Mouse (Mus musculus) hindbrain, embryonic 10.5 days (tissue): Measurements from ENCODE around the gene Nupl2. TPM values are rescaled to one million over a fixed set of nuclear protein-coding genes. Genes with fewer than 3 reads are reported as not detected.

ENCODE experiments used
- DNase-seq: peaks from one replicate; pipeline ENCODE4 v3.0.0-alpha.2; 2017; ENCODE audit warnings: low spot score
- H3K27ac ChIP-seq: fragments of 300-500 bp; sonication (generic); 2 replicates; pipeline ENCODE4 v1.5.1; 2016; ENCODE audit warnings: mild to moderate bottlenecking, moderate library complexity
- H3K27me3 ChIP-seq: fragments of 300-500 bp; sonication (generic); 2 replicates; pipeline ENCODE4 v1.6.1; 2016; ENCODE audit warnings: mild to moderate bottlenecking; ENCODE audit not compliant: poor library complexity, insufficient read depth, severe bottlenecking
- H3K36me3 ChIP-seq: fragments of 300-500 bp; sonication (generic); 2 replicates; pipeline ENCODE4 v1.6.1; 2016; ENCODE audit warnings: mild to moderate bottlenecking, moderate library complexity
- H3K4me1 ChIP-seq: fragments of 300-500 bp; sonication (generic); replicated peaks from 2 replicates; pipeline ENCODE4 v1.6.1; 2016; ENCODE audit warnings: mild to moderate bottlenecking
- H3K4me3 ChIP-seq: fragments of 300-500 bp; sonication (generic); 2 replicates; pipeline ENCODE4 v1.5.1; 2016; ENCODE audit warnings: mild to moderate bottlenecking, moderate library complexity
- H3K9me3 ChIP-seq: fragments of 300-500 bp; sonication (generic); 2 replicates; pipeline ENCODE4 v1.6.1; 2016; ENCODE audit warnings: mild to moderate bottlenecking, moderate library complexity
- WGBS: fragments of 180-500 bp; shearing (Covaris S2); methylation state at CpG from one replicate; pipeline ENCODE4 v1.1.7; 2016; 5-methylcytosine and 5-hydroxymethylcytosine counted together
- polyA plus RNA-seq: library from polyadenylated mRNA; unstranded; fragments of >200 nt; fragmentation: Nextera tagmentation; extraction: Ambion mirVana; gene quantifications from 2 replicates; pipeline ENCODE4 v1.2.1, GENCODE M21; 2016

Nupl2 gene
- polyA plus RNA-seq, 1 experiment from 2014 or later: 18.4 TPM

- Histone ChIP-seq H3K4me1 (no peaks in the 10 kb centered on the region), H3K9me3 (no peaks in the 10 kb centered on the region), H3K36me3 (no peaks in the 10 kb centered on the region), H3K27ac (no peak overlapping the region), H3K4me3 (no peak overlapping the region), H3K27me3 (peaks cover 17% of the 10 kb centered on the region)
- WGBS: 98% methylated on average over 1 of the region's 1 CpGs
- DNase-seq: no peak
Observed at GRCm38 (mm10) chr5:24214900-24215299, 50.1 kb downstream of the Nupl2 start.

Other genes with a start within 250 kb of the Nupl2 start
- gene Fam126a, start 134.3 kb upstream of the Nupl2 start, polyA plus RNA-seq: 27.8 and 28.5 TPM in 2 replicates
- 59.0 and 60.0 TPM in 2 replicates for gene Klhl7, start 64.4 kb upstream of the Nupl2 start, polyA plus RNA-seq
- 32.4 and 33.9 TPM in 2 replicates for gene Kcnh2, start 186.6 kb downstream of the Nupl2 start, polyA plus RNA-seq
- 8.3 and 9.7 TPM in 2 replicates for gene Nos3, start 199.8 kb downstream of the Nupl2 start, polyA plus RNA-seq
- 0.21 and 0.75 TPM in 2 replicates for gene Atg9b, start 227.2 kb downstream of the Nupl2 start, polyA plus RNA-seq
- gene Abcb8, start 228.7 kb downstream of the Nupl2 start, polyA plus RNA-seq: 54.5 and 55.3 TPM in 2 replicates
- 0.20 and 0.54 TPM in 2 replicates for gene Asic3, start 248.4 kb downstream of the Nupl2 start, polyA plus RNA-seq